Mouse (Mus musculus) liver, adult 2 months (tissue): ENCODE results near the gene Rpl4. TPM values are rescaled to one million over a fixed set of nuclear protein-coding genes. Genes with fewer than 3 reads are reported as not detected.

Experiments
- DNase-seq: peaks from one replicate; pipeline ENCODE4 v3.0.0-alpha.2; 2011; ENCODE audit warnings: low read depth, low spot score; ENCODE audit errors: extremely low read depth
- H3K27ac ChIP-seq: fragments of 200-500 bp; replicated peaks from 2 replicates; pipeline ENCODE4 v1.5.1; 2012; ENCODE audit warnings: low read depth, mild to moderate bottlenecking, control low read depth, inconsistent platforms, low read length; ENCODE audit not compliant: insufficient read depth
- H3K27me3 ChIP-seq: fragments of 200-500 bp; 2 replicates; pipeline ENCODE4 v1.6.1; 2012; ENCODE audit warnings: mild to moderate bottlenecking, moderate library complexity, low read length, inconsistent platforms; ENCODE audit not compliant: control insufficient read depth, insufficient read depth
- H3K36me3 ChIP-seq: fragments of 200-500 bp; 2 replicates; pipeline ENCODE4 v1.6.1; 2012; ENCODE audit warnings: low read length, inconsistent platforms; ENCODE audit not compliant: control insufficient read depth, insufficient read depth
- H3K4me1 ChIP-seq: fragments of 200-500 bp; 2 replicates; pipeline ENCODE4 v1.6.1; 2011; ENCODE audit warnings: low read length; ENCODE audit not compliant: control insufficient read depth, insufficient read depth
- H3K4me3 ChIP-seq: fragments of 200-500 bp; 2 replicates; pipeline ENCODE4 v1.5.1; 2011; ENCODE audit warnings: low read depth, mild to moderate bottlenecking, control low read depth, low read length, moderate library complexity; ENCODE audit not compliant: insufficient read depth
- H3K79me2 ChIP-seq: fragments of 200-500 bp; 2 replicates; pipeline ENCODE4 v1.6.1; 2012; ENCODE audit warnings: inconsistent platforms, mild to moderate bottlenecking, low read length, moderate library complexity; ENCODE audit not compliant: control insufficient read depth, insufficient read depth
- H3K9ac ChIP-seq: fragments of 200-500 bp; 2 replicates; pipeline ENCODE4 v1.6.1; 2012; ENCODE audit warnings: low read depth, mild to moderate bottlenecking, control low read depth, inconsistent platforms, low read length
- CTCF ChIP-seq: fragments of 200-500 bp; IDR thresholded peaks from 2 replicates; pipeline ENCODE4 v1.5.1; 2011; ENCODE audit warnings: low read depth, low read length, control low read depth
- POLR2A ChIP-seq: fragments of 200-500 bp; IDR thresholded peaks from 2 replicates; pipeline ENCODE4 v1.6.1; 2011; ENCODE audit warnings: low read length, control low read depth; ENCODE audit not compliant: insufficient read depth; ENCODE audit errors: extremely low read depth
- WGBS: fragments of 180-500 bp; shearing (Covaris S2); methylation state at CpG from one replicate; pipeline ENCODE4 v1.1.7; 2018; 5-methylcytosine and 5-hydroxymethylcytosine counted together
- polyA plus RNA-seq: library from polyadenylated mRNA; depleted of rRNA; stranded (reverse); fragments of >200 nt; gene quantifications from 2 replicates; pipeline ENCODE4 v1.2.3, GENCODE M21; 2012
- total RNA-seq: library from RNA; depleted of rRNA; stranded (reverse); fragments of >200 nt; gene quantifications from 2 replicates; pipeline ENCODE4 v1.2.3, GENCODE M21; 2014

The Rpl4 gene
- total and polyA plus RNA-seq, 2 experiments: 250 to 401 TPM

- WGBS: 46% methylated on average over 2 of the region's 2 CpGs
- no peak overlapping the region for H3K27ac ChIP-seq
- no peaks in the 10 kb centered on the region for H3K79me2 ChIP-seq
- H3K36me3 ChIP-seq: peaks cover 24% of the 10 kb centered on the region
- no peaks in the 10 kb centered on the region for H3K27me3 ChIP-seq
- H3K9ac ChIP-seq: no peak overlapping the region
- no peaks in the 10 kb centered on the region for H3K4me1 ChIP-seq
- TF ChIP-seq CTCF (no peak), POLR2A (no peak)
- peak; percentile 55 for DNase-seq
- no peak overlapping the region for H3K4me3 ChIP-seq
These were observed 26.7 kb downstream of the Rpl4 start for GRCm38 (mm10) chr9:64199897-64200296.

- Histone ChIP-seq H3K4me1 (no peaks in the 10 kb centered on the region), H3K27ac (no peak overlapping the region), H3K27me3 (no peaks in the 10 kb centered on the region), H3K4me3 (no peak overlapping the region), H3K79me2 (no peaks in the 10 kb centered on the region), H3K36me3 (peaks cover 35% of the 10 kb centered on the region), H3K9ac (no peak overlapping the region)
- DNase-seq: no peak
- TF ChIP-seq POLR2A (no peak), CTCF (no peak)
These were observed 29.2 kb downstream of the Rpl4 start for GRCm38 (mm10) chr9:64202331-64202730.

- Histone ChIP-seq H3K36me3 (peaks cover 36% of the 10 kb centered on the region), H3K4me3 (no peak overlapping the region), H3K9ac (no peak overlapping the region), H3K27me3 (no peaks in the 10 kb centered on the region), H3K79me2 (no peaks in the 10 kb centered on the region), H3K27ac (no peak overlapping the region), H3K4me1 (no peaks in the 10 kb centered on the region)
- TF ChIP-seq POLR2A: no peak
- TF ChIP-seq CTCF: no peak
- DNase-seq: no peak
These were observed 29.7 kb downstream of the Rpl4 start for GRCm38 (mm10) chr9:64202866-64203265.

- Histone ChIP-seq H3K36me3 (peaks cover 50% of the 10 kb centered on the region), H3K4me1 (no peaks in the 10 kb centered on the region), H3K27me3 (no peaks in the 10 kb centered on the region), H3K4me3 (no peak overlapping the region), H3K27ac (no peak overlapping the region), H3K79me2 (0 out of 2 replicates have a peak, but pooled peaks cover 4% of the 10 kb centered on the region), H3K9ac (no peak overlapping the region)
- WGBS: 67% methylated on average over 3 of the region's 3 CpGs
- no peak for DNase-seq
- TF ChIP-seq POLR2A: no peak
- TF ChIP-seq CTCF: no peak
These were observed 34.4 kb downstream of the Rpl4 start for GRCm38 (mm10) chr9:64207509-64208084.

- WGBS: 96% methylated on average over 17 of the region's 17 CpGs
- peaks cover 1% of the 10 kb centered on the region for H3K4me1 ChIP-seq
- H3K79me2 ChIP-seq: peaks cover 14% of the 10 kb centered on the region; the same call in 1 of the 2 replicates
- H3K36me3 ChIP-seq: peaks cover 23% of the 10 kb centered on the region
- no peak overlapping the region for H3K9ac ChIP-seq
- no peaks in the 10 kb centered on the region for H3K27me3 ChIP-seq
- H3K4me3 ChIP-seq: no peak overlapping the region
- no peak for TF ChIP-seq CTCF
- no peak for TF ChIP-seq POLR2A
- no peak for DNase-seq
- H3K27ac ChIP-seq: no peak overlapping the region
These were observed 41.3 kb downstream of the Rpl4 start for GRCm38 (mm10) chr9:64214452-64214851.

GRCm38 (mm10) chr9:64216090-64216489, 42.9 kb downstream of the Rpl4 start:
- no peak overlapping the region for H3K27ac ChIP-seq
- peaks cover 17% of the 10 kb centered on the region for H3K36me3 ChIP-seq
- no peak overlapping the region for H3K4me3 ChIP-seq
- H3K9ac ChIP-seq: no peak overlapping the region
- 69% methylated on average over 4 of the region's 4 CpGs for WGBS
- no peak for TF ChIP-seq POLR2A
- TF ChIP-seq CTCF: no peak
- DNase-seq: no peak
- peaks cover 17% of the 10 kb centered on the region; the same call in 1 of the 2 replicates for H3K79me2 ChIP-seq
- H3K27me3 ChIP-seq: no peaks in the 10 kb centered on the region
- peaks cover 2% of the 10 kb centered on the region for H3K4me1 ChIP-seq
